Mouse (Mus musculus): ENCODE data around the gene Tmed10. TPM values are rescaled to one million over a fixed set of nuclear protein-coding genes. Genes with fewer than 3 reads are reported as not detected.

Tmed10 gene
- polyA plus RNA-seq, 1 experiment from 2014 or later: 271 TPM

DNA sequence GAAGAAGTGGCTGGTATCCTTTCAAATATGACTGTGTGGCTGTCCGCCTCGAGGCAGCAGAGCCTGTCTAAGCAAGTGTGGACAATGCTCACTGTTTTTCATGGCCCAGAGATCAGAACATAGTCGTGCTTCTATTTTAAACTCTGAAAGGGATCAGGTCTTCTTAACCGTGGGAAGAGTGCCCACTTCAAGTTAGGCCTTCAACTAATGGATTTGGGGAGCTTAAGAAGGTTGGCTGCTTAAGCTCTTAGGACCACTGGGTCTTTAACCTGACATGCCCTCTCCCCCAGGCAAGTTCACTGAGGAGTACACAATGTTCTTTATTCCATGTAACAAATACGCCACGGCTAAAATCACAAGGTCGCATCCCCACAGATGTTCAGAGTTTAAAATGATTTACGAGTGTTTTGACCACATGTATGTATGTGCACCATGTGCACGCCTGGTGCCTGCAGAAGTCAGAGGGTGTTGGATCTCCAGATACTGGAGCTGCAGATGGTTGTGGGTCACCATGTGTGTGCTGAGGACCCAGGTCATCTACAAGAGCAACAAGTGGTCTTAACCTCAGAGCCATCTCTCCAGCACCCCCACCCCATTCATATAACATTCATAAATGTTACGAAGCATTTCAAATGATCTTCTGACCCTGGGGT lies 77.2 kb downstream of the Tmed10 start:
- H3K27ac ChIP-seq (ENCODE audit: low read depth, low read length): no peak overlapping the region
- WGBS: 83% methylated on average over 10 of the region's 10 CpGs
- peaks cover 3% of the 10 kb centered on the region; the same call in 1 of the 2 replicates for H3K9me3 ChIP-seq (ENCODE audit: control insufficient read depth, low read length)
- DNase-seq (ENCODE audit: low spot score): no peak
- H3K27me3 ChIP-seq (replicated peaks; ENCODE audit: control insufficient read depth, insufficient read depth, low read length): no peaks in the 10 kb centered on the region
- H3K36me3 ChIP-seq (ENCODE audit: control insufficient read depth, insufficient read depth, low read length): peaks cover 17% of the 10 kb centered on the region
- no peak overlapping the region for H3K4me3 ChIP-seq (ENCODE audit: low read depth, low read length)
- H3K4me1 ChIP-seq (replicated peaks; ENCODE audit: control insufficient read depth, insufficient read depth, low read length): no peaks in the 10 kb centered on the region
- H3K4me2 ChIP-seq: no peak overlapping the region
- no peak for ATAC-seq (replicated peaks; ENCODE audit: low FRiP score)
- H3K9ac ChIP-seq (ENCODE audit: low read depth, low read length): no peak overlapping the region

GRCm38 (mm10) chr12:85296915-85297314 lies 77.7 kb downstream of the Tmed10 start:
- no peak for ATAC-seq (replicated peaks; ENCODE audit: low FRiP score)
- no peaks in the 10 kb centered on the region for H3K27me3 ChIP-seq (replicated peaks; ENCODE audit: control insufficient read depth, insufficient read depth, low read length)
- DNase-seq (ENCODE audit: low spot score): no peak
- H3K4me2 ChIP-seq: no peak overlapping the region
- no peak overlapping the region for H3K27ac ChIP-seq (ENCODE audit: low read depth, low read length)
- H3K4me3 ChIP-seq (ENCODE audit: low read depth, low read length): no peak overlapping the region
- H3K36me3 ChIP-seq (ENCODE audit: control insufficient read depth, insufficient read depth, low read length): peaks cover 13% of the 10 kb centered on the region
- WGBS: 85% methylated on average over 5 of the region's 5 CpGs
- no peak overlapping the region for H3K9ac ChIP-seq (ENCODE audit: low read depth, low read length)
- H3K4me1 ChIP-seq (replicated peaks; ENCODE audit: control insufficient read depth, insufficient read depth, low read length): no peaks in the 10 kb centered on the region
- H3K9me3 ChIP-seq (ENCODE audit: control insufficient read depth, low read length): peaks cover 3% of the 10 kb centered on the region; the same call in 1 of the 2 replicates

- peaks cover under 1% of the 10 kb centered on the region; the same call in 1 of the 2 replicates for H3K27me3 ChIP-seq (replicated peaks; ENCODE audit: control insufficient read depth, insufficient read depth, low read length)
- H3K4me2 ChIP-seq: no peak overlapping the region
- no peaks in the 10 kb centered on the region for H3K4me1 ChIP-seq (replicated peaks; ENCODE audit: control insufficient read depth, insufficient read depth, low read length)
- WGBS: 90% methylated on average over 2 of the region's 2 CpGs
- ATAC-seq (replicated peaks; ENCODE audit: low FRiP score) (no peak), DNase-seq (ENCODE audit: low spot score) (no peak)
- H3K4me3 ChIP-seq (ENCODE audit: low read depth, low read length): no peak overlapping the region
- H3K9ac ChIP-seq (ENCODE audit: low read depth, low read length): no peak overlapping the region
- peaks cover under 1% of the 10 kb centered on the region; the same call in 1 of the 2 replicates for H3K36me3 ChIP-seq (ENCODE audit: control insufficient read depth, insufficient read depth, low read length)
- peaks cover 3% of the 10 kb centered on the region; the same call in 1 of the 2 replicates for H3K9me3 ChIP-seq (ENCODE audit: control insufficient read depth, low read length)
- H3K27ac ChIP-seq (ENCODE audit: low read depth, low read length): no peak overlapping the region
Measured at GRCm38 (mm10) chr12:85295506-85295905, 79.1 kb downstream of the Tmed10 start.

DNA sequence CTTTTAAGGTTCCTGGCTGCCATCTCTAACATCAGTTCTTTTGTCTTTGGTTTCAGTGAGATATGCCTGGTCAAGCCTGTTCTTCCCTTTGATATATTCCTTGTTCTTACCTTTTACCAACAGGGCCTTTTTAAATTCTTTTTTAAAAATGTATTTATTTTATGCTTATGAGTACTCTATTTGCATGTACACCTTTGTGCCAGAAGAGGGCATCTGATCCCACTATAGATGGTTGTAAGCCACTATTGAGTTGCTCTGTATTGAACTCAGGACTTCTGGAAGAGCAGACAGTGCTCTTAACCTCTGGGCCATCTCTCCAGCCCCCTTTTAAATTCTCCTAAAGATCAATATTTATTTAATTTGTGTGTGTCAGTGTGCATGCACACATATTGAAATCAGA lies 81.7 kb downstream of the Tmed10 start:
- Histone ChIP-seq H3K4me2 (no peak overlapping the region), H3K27me3 (replicated peaks; ENCODE audit: control insufficient read depth, insufficient read depth, low read length) (peaks cover 16% of the 10 kb centered on the region), H3K36me3 (ENCODE audit: control insufficient read depth, insufficient read depth, low read length) (no peaks in the 10 kb centered on the region), H3K4me1 (replicated peaks; ENCODE audit: control insufficient read depth, insufficient read depth, low read length) (0 out of 2 replicates have a peak, but pooled peaks cover 5% of the 10 kb centered on the region), H3K9ac (ENCODE audit: low read depth, low read length) (no peak overlapping the region), H3K9me3 (ENCODE audit: control insufficient read depth, low read length) (peaks cover 3% of the 10 kb centered on the region; the same call in 1 of the 2 replicates), H3K4me3 (ENCODE audit: low read depth, low read length) (no peak overlapping the region), H3K27ac (ENCODE audit: low read depth, low read length) (no peak overlapping the region)
- no peak for DNase-seq (ENCODE audit: low spot score)
- ATAC-seq (replicated peaks; ENCODE audit: low FRiP score): no peak

GRCm38 (mm10) chr12:85292288-85292687 lies 82.4 kb downstream of the Tmed10 start:
- no peaks in the 10 kb centered on the region for H3K36me3 ChIP-seq (ENCODE audit: control insufficient read depth, insufficient read depth, low read length)
- H3K4me3 ChIP-seq (ENCODE audit: low read depth, low read length): no peak overlapping the region
- no peak overlapping the region for H3K4me2 ChIP-seq
- 0 out of 2 replicates have a peak, but pooled peaks cover 5% of the 10 kb centered on the region for H3K4me1 ChIP-seq (replicated peaks; ENCODE audit: control insufficient read depth, insufficient read depth, low read length)
- peaks cover 16% of the 10 kb centered on the region for H3K27me3 ChIP-seq (replicated peaks; ENCODE audit: control insufficient read depth, insufficient read depth, low read length)
- WGBS: 72% methylated on average over 6 of the region's 6 CpGs
- H3K9ac ChIP-seq (ENCODE audit: low read depth, low read length): no peak overlapping the region
- no peak overlapping the region for H3K27ac ChIP-seq (ENCODE audit: low read depth, low read length)
- peaks cover 3% of the 10 kb centered on the region; the same call in 1 of the 2 replicates for H3K9me3 ChIP-seq (ENCODE audit: control insufficient read depth, low read length)
- DNase-seq (ENCODE audit: low spot score) (no peak), ATAC-seq (replicated peaks; ENCODE audit: low FRiP score) (no peak)

DNA sequence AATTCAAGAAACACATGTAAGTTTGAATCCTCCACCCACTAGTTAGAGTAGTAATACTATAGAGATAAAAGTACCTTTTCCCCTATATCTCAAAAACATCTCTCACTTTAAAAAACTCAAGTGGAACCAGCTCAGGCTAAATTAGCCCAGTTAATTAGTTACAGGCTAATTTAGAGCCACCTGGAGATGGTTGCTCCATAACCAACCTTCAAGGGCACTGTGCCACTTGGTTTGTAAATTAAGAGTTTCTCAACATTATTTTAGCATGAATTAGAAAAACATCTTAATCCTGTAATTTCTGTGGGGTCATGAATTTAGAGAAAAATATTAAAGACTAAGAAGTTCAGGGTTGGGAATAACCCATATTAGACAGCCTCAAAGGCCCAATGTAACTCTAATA lies 83.1 kb downstream of the Tmed10 start:
- ATAC-seq (replicated peaks; ENCODE audit: low FRiP score): no peak
- DNase-seq (ENCODE audit: low spot score): no peak
- H3K4me1 ChIP-seq (replicated peaks; ENCODE audit: control insufficient read depth, insufficient read depth, low read length): 0 out of 2 replicates have a peak, but pooled peaks cover 5% of the 10 kb centered on the region
- H3K27me3 ChIP-seq (replicated peaks; ENCODE audit: control insufficient read depth, insufficient read depth, low read length): peaks cover 16% of the 10 kb centered on the region
- no peak overlapping the region for H3K4me3 ChIP-seq (ENCODE audit: low read depth, low read length)
- peaks cover 3% of the 10 kb centered on the region; the same call in 1 of the 2 replicates for H3K9me3 ChIP-seq (ENCODE audit: control insufficient read depth, low read length)
- no peak overlapping the region for H3K9ac ChIP-seq (ENCODE audit: low read depth, low read length)
- H3K4me2 ChIP-seq: no peak overlapping the region
- no peaks in the 10 kb centered on the region for H3K36me3 ChIP-seq (ENCODE audit: control insufficient read depth, insufficient read depth, low read length)
- H3K27ac ChIP-seq (ENCODE audit: low read depth, low read length): no peak overlapping the region

- no peak for ATAC-seq (replicated peaks; ENCODE audit: low FRiP score)
- Histone ChIP-seq H3K4me1 (replicated peaks; ENCODE audit: control insufficient read depth, insufficient read depth, low read length) (0 out of 2 replicates have a peak, but pooled peaks cover 5% of the 10 kb centered on the region), H3K27ac (ENCODE audit: low read depth, low read length) (no peak overlapping the region), H3K4me3 (ENCODE audit: low read depth, low read length) (no peak overlapping the region), H3K9me3 (ENCODE audit: control insufficient read depth, low read length) (peaks cover 3% of the 10 kb centered on the region; the same call in 1 of the 2 replicates), H3K4me2 (no peak overlapping the region), H3K27me3 (replicated peaks; ENCODE audit: control insufficient read depth, insufficient read depth, low read length) (peaks cover 16% of the 10 kb centered on the region), H3K9ac (ENCODE audit: low read depth, low read length) (no peak overlapping the region), H3K36me3 (ENCODE audit: control insufficient read depth, insufficient read depth, low read length) (no peaks in the 10 kb centered on the region)
- no peak for DNase-seq (ENCODE audit: low spot score)
- WGBS: 76% methylated on average over 10 of the region's 10 CpGs
Measured at GRCm38 (mm10) chr12:85290633-85291032, 84.0 kb downstream of the Tmed10 start.
